Mouse (Mus musculus): ENCODE data around the gene Zfp84.
A peak's percentile ranks its signal among the peaks of the same experiment; 100 is the strongest.
"Not testable (repeated sequence)": the region's sequence is repeated elsewhere in the genome, so short reads cannot be mapped to it uniquely, and the experiment has no call there.

The Zfp84 gene

DNA sequence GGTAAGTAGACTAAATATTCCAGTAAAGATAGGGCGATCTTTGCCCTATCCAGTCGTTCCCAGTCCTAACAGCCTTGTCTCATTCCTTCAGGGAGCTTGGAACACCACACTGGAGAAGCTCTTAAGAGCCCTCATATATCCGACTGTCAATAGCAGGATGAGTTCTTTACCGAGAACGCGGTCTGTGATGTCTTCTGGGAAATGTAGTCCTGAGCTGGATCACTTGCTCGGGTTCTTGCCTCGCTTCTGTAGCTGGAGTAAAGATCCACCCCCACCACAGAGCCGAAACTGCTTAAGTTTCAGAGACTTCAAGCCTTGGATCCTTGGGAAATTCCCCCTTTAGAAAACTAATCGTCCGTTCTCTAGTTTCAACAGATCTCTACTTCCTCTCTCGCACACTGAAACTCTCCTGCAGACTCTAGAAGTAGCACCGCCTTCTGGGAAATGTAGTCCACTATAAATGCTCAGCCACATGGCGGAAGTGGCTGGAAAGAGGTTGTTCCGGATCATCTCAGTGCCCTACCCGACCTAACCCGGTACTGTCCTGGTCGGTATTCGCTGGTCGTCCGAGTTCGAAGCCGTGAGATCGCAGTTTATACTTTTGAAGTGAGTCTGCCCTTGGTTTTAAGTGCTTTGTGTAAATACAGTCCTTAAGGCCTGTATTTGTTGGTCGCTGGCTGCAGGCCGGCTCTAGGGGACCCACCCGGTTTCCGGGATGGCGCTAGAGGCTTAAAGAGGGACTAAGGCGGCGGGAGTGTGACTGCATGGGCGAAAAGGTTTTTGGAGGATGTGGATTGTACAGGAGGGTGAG is at the start of gene Zfp84:
TSS of gene Zfp84 (plus strand) at position 463 of the 811 bp plus-strand sequence.
- peak; percentile 90 for DNase-seq (ENCODE audit: low spot score)

GRCm38 (mm10) chr7:29725461-29726142 is 42.8 kb upstream of the Zfp84 start:
- not testable (repeated sequence) for DNase-seq (ENCODE audit: low spot score)

- not testable (repeated sequence) for DNase-seq (ENCODE audit: low spot score)
Observed at GRCm38 (mm10) chr7:29726860-29727259, 41.5 kb upstream of the Zfp84 start, which contains the start of gene Catsperg2. TSS of gene Catsperg2 (minus strand) at chr7:29727032.

- DNase-seq (ENCODE audit: low spot score): no peak
Observed at GRCm38 (mm10) chr7:29728055-29728454, 40.3 kb upstream of the Zfp84 start.

- no peak for DNase-seq (ENCODE audit: low spot score)
Observed at GRCm38 (mm10) chr7:29742258-29742657, 26.1 kb upstream of the Zfp84 start.

GRCm38 (mm10) chr7:29760476-29760875 is 7.9 kb upstream of the Zfp84 start:
- no peak for DNase-seq (ENCODE audit: low spot score)

DNA sequence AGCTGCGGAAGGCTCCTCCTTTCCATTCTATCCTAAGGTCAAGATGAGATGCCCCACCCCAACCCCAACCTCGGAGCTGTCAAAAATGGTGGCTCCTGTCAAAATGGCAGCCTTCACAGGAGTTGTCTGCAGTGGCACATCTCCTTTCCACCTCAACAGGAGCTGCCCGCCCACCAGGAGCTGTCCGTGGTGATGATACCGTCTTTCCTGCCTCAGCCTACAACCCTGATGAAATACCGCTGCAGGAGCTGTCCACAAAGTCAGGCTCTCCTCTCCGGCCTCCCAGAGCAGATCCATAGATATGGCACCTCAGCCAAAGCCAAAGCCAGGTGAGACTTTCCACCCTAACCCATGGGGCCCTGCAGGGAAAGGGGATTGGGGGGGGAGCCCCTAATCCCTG is 3.6 kb upstream of the Zfp84 start:
- DNase-seq (ENCODE audit: low spot score): no peak

DNA sequence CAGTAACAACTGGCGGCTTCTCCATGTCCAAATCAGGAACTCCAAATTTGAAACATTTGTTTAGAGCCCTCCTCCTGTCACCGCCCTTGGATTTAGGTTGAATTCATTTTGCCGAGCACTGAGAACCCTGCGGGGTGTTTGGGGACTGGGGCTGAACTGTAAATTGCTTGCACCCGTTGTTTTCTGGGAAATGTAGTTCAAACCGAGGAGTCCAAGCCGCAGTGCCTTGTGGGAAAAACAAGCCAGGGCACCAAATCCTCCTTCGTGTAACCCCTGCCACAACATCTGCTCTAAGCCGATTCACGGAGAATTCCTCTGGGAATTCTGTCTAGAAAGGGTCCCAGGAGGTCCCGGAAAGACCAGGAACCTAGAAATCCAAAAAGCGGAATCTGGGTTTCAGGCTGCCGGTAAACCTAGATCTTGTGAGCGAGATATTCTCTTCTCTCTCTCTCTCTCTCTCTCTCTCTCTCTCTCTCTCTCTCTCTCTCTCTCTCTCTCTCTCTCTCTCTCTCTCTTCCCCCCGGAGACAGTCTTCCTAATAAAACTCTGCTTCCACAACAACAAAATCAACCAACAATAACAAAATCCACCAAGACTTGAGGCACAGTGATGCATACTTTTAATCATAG is 1.2 kb upstream of the Zfp84 start:
- DNase-seq (ENCODE audit: low spot score): peak; percentile 72

DNA sequence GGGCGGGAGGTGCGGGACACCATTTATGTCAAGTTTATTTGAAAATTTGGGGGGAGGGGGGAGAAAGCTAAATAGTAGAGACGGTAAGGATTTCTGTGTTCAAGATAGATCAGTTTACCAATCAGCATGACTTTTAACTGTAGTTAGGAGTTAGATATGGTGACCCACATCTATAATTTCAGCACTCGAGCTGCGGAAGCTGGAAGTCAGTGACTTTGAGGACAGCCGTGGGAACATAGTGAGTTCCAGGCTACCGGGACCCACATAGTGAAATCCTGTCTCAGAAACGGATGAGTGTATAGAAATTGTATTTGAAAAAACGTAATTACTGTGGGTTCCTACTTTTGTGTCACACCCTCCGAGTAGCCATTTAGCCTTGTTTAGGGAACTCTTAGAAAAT is 628 bp downstream of the Zfp84 start:
- DNase-seq (ENCODE audit: low spot score): peak; percentile 15

GRCm38 (mm10) chr7:29773503-29773902 is 5.2 kb downstream of the Zfp84 start:
- DNase-seq (ENCODE audit: low spot score): no peak

- no peak for DNase-seq (ENCODE audit: low spot score)
Observed at GRCm38 (mm10) chr7:29774371-29774770, 6.0 kb downstream of the Zfp84 start.

DNA sequence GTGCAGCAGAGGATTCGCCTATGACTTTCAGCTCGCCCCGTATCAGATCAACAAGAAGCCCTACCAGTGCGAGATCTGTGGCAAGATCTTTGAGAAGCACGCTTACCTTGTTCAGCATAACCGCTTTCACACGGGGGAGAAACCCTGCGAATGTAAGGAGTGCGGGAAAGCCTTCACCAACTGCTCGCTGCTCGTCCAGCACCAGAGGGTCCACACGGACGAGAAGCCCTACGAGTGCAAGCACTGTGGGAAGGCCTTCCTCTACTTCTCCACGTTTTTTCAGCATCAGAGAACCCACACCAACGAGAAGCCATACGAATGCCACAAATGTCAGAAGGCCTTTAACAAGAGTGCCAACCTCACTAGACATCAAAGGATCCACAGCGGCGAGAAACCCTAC is 8.2 kb downstream of the Zfp84 start:
- no peak for DNase-seq (ENCODE audit: low spot score)

- DNase-seq (ENCODE audit: low spot score): no peak
Observed at GRCm38 (mm10) chr7:29777372-29777771, 9.0 kb downstream of the Zfp84 start.

- DNase-seq (ENCODE audit: low spot score): peak; percentile 75
Observed at GRCm38 (mm10) chr7:29783871-29784551, 15.7 kb downstream of the Zfp84 start, which contains the start of gene Zfp30. TSS of gene Zfp30 (plus strand) at chr7:29783998.

GRCm38 (mm10) chr7:29785023-29785422 is 16.7 kb downstream of the Zfp84 start:
- no peak for DNase-seq (ENCODE audit: low spot score)

GRCm38 (mm10) chr7:29785888-29786287 is 17.5 kb downstream of the Zfp84 start:
- no peak for DNase-seq (ENCODE audit: low spot score)

GRCm38 (mm10) chr7:29792906-29793305 is 24.6 kb downstream of the Zfp84 start:
- DNase-seq (ENCODE audit: low spot score): no peak

GRCm38 (mm10) chr7:29807046-29807445 is 38.7 kb downstream of the Zfp84 start:
- no peak for DNase-seq (ENCODE audit: low spot score)

GRCm38 (mm10) chr7:29812244-29812643 is 43.9 kb downstream of the Zfp84 start:
- no peak for DNase-seq (ENCODE audit: low spot score)

DNA sequence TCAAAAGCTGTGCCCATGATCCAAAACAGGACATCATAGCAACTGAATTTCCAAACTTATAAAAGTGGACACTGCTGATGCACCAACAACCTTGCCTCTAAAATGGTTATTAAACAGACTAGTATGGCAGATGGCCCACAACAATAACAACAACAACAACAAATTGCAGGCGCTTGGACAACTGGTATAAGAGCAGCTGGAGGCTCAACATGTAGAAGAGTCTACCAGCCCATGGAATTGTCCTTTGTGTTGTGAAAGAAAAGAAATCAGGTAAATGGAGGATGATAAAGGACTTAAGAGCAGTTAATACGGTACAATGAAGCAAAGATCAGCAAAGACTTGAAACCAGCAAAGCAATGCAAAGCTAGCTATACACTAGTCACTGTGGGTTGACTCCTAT is 46.0 kb downstream of the Zfp84 start:
- no peak for DNase-seq (ENCODE audit: low spot score)

- DNase-seq (ENCODE audit: low spot score): no peak
Observed at GRCm38 (mm10) chr7:29815061-29815784, 46.9 kb downstream of the Zfp84 start.
